Mouse (Mus musculus): Measurements from ENCODE around the gene Gm35315. TPM values are rescaled to one million over a fixed set of nuclear protein-coding genes. Genes with fewer than 3 reads are reported as not detected.

Gene Gm35315
- polyA plus RNA-seq (2014; fragmentation: Illumina TruSeq; extraction: RNeasy Lipid Tissue Mini Kit (QIAGEN cat#74804); ENCODE audit: low replicate concordance): 4.2 TPM

DNA sequence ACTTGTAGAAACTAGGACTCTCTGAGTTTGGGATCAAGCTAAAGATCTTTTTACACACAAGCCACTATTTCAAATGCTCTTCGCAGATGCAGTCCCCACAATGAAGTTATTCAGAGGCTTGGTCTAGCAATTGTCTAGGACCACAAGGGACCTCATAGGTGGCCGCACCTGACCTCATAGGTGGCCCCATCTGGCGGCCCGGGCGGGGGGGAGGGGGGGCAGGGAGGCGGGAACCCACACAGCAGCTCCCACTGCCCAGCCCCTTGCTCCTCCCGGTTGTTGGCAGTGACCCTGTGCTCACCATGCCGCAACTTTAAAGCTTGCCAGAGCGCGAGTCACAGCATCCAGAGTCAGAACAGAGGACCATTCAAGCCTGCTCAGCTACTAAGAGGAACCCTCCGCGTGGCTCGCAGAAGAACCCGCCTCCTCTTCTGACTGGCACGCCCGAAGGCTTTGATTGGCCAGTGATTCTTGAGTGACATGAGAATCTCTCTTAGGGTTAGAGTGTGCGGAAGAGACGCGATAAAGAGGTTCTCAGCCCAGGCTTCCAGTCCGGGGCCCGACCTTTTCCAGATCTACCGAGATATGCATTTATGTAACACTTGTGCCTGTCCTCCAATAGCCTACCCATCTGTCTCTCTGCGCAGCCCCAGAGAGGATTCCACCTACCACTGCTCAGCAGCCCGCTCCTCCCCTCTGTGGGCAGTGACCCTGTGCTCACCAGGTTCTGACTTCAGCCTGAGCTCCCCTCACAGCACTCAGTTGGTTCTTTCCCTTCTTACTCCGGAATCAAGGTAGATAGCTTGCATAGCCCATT lies at the start of gene Gm35315:
TSS of gene Gm35315 (minus strand) at position 391 of the 817 bp plus-strand sequence.

GRCm38 (mm10) chr5:110135293-110136086 lies 41.3 kb upstream of the Gm35315 start, which contains the start of gene Chfr:
TSS of gene Chfr (plus strand) at chr5:110135842.

GRCm38 (mm10) chr5:110109991-110110441 lies 15.8 kb upstream of the Gm35315 start, which contains the start of gene Zfp605:
TSS of gene Zfp605 (plus strand) at chr5:110110092.

DNA sequence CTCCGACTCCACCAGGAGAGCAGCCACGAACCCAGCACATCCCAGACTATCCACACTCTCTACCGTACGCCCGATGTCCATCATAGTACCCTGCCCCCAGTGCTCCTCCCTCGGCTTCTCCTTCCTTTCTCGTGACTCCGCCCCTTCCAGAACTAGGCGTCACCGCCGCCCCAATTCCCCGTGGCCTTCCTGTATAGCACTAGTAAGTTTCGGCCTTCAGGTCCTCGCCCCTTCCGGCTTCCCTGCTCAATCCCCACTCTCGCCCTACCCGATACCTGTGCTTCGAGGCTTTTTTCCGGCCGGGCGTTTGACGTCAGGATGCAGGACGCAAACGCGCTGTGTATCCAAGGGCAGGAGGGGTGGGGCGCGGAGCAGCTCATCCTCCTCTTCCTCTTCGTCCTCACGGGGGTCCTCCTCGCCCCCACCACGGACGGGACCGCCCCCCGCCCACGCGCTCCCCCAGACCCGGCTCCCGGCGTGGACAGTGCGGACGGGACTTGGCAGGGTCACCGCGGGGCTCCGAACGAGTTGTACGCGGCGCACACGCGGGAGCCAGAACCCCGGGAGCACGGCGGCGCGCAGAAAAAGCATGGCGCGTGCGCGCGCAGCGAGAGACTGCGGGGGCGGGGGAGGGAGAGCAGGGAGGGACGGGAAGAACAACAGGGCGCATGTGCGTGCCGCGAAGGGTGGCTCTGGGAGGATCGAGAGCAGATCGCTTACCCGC lies 13.5 kb upstream of the Gm35315 start, which contains the start of gene Gtpbp6:
TSS of gene Gtpbp6 (minus strand) at position 617 of the 724 bp plus-strand sequence.

DNA sequence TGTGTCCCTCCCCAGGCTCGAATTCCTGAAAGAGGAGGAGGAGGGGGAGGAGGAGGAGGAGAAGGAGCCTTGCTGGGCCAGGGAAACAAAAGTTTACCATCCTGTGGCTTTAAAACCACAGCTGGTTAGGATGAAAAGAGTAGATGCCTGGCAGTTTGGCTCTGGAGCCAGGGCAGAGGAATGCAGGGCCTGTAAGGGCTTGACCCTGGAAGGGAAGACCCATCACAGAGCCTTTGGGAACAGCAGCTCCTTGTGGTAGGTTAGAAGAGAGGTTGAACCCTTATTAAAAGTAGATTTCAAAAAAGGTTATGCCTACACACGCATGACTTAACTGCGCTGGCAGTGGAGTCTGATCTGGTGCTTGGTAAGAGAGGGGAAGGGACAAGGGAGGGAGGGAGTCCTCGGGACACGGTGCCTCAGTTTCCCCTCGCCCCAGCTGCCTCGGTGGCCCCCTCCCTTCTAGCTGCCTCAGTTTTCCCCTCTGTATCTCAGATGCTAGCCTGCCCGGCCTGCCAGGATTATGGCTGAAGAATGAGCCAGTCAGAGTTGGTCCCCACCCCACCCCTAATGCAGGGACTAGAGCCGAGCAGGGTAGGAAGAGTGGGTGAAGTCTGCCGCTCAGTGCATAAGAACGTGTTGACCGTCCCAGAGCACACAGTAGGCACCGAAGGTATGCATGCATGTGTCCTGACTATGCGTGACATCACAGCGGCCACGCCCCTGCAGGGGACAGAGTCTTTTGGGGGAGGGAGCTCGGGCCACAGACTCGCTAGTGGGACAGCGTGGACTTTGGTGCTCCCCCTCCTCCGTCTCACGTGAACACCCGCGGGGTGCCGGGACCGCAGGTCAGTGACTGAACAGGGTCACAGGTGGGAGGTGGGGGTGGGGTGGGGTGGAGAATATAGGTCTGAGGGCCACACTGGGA lies 5.7 kb upstream of the Gm35315 start, which contains the start of gene Plcxd1:
TSS of gene Plcxd1 (plus strand) at position 314 of the 925 bp plus-strand sequence.

GRCm38 (mm10) chr5:110072413-110072812 lies 21.8 kb downstream of the Gm35315 start, which contains the start of gene Gm17655:
TSS of gene Gm17655 (minus strand) at chr5:110072513.

Other genes with a start within 250 kb of the Gm35315 start
- 47.1 TPM for gene Gm15446, start 171.0 kb downstream of the Gm35315 start, polyA plus RNA-seq (2014; fragmentation: Illumina TruSeq; extraction: RNeasy Lipid Tissue Mini Kit (QIAGEN cat#74804); ENCODE audit: low replicate concordance)
- 83.5 TPM for gene Zfp932, start 97.9 kb downstream of the Gm35315 start, polyA plus RNA-seq (2014; fragmentation: Illumina TruSeq; extraction: RNeasy Lipid Tissue Mini Kit (QIAGEN cat#74804); ENCODE audit: low replicate concordance)
- 18.7 TPM for gene Gm17655, start 21.9 kb downstream of the Gm35315 start, polyA plus RNA-seq (2014; fragmentation: Illumina TruSeq; extraction: RNeasy Lipid Tissue Mini Kit (QIAGEN cat#74804); ENCODE audit: low replicate concordance)
- not detected for gene Plcxd1, start 5.5 kb upstream of the Gm35315 start, polyA plus RNA-seq (2014; fragmentation: Illumina TruSeq; extraction: RNeasy Lipid Tissue Mini Kit (QIAGEN cat#74804); ENCODE audit: low replicate concordance)
- gene Gtpbp6, start 13.8 kb upstream of the Gm35315 start, polyA plus RNA-seq (2014; fragmentation: Illumina TruSeq; extraction: RNeasy Lipid Tissue Mini Kit (QIAGEN cat#74804); ENCODE audit: low replicate concordance): not detected
- gene Zfp605, start 15.7 kb upstream of the Gm35315 start, polyA plus RNA-seq (2014; fragmentation: Illumina TruSeq; extraction: RNeasy Lipid Tissue Mini Kit (QIAGEN cat#74804); ENCODE audit: low replicate concordance): 8.0 TPM
- gene Chfr, start 41.4 kb upstream of the Gm35315 start, polyA plus RNA-seq (2014; fragmentation: Illumina TruSeq; extraction: RNeasy Lipid Tissue Mini Kit (QIAGEN cat#74804); ENCODE audit: low replicate concordance): 39.2 TPM
- gene Golga3, start 82.3 kb upstream of the Gm35315 start, polyA plus RNA-seq (2014; fragmentation: Illumina TruSeq; extraction: RNeasy Lipid Tissue Mini Kit (QIAGEN cat#74804); ENCODE audit: low replicate concordance): 12.2 TPM
- 23.3 TPM for gene Ankle2, start 136.6 kb upstream of the Gm35315 start, polyA plus RNA-seq (2014; fragmentation: Illumina TruSeq; extraction: RNeasy Lipid Tissue Mini Kit (QIAGEN cat#74804); ENCODE audit: low replicate concordance)
- gene Pgam5, start 175.5 kb upstream of the Gm35315 start, polyA plus RNA-seq (2014; fragmentation: Illumina TruSeq; extraction: RNeasy Lipid Tissue Mini Kit (QIAGEN cat#74804); ENCODE audit: low replicate concordance): 20.2 TPM
- 8.3 TPM for gene Pxmp2, start 191.8 kb upstream of the Gm35315 start, polyA plus RNA-seq (2014; fragmentation: Illumina TruSeq; extraction: RNeasy Lipid Tissue Mini Kit (QIAGEN cat#74804); ENCODE audit: low replicate concordance)
- 3.5 TPM for gene Pole, start 191.9 kb upstream of the Gm35315 start, polyA plus RNA-seq (2014; fragmentation: Illumina TruSeq; extraction: RNeasy Lipid Tissue Mini Kit (QIAGEN cat#74804); ENCODE audit: low replicate concordance)
- 0.56 TPM for gene P2rx2, start 248.8 kb upstream of the Gm35315 start, polyA plus RNA-seq (2014; fragmentation: Illumina TruSeq; extraction: RNeasy Lipid Tissue Mini Kit (QIAGEN cat#74804); ENCODE audit: low replicate concordance)